Mouse (Mus musculus): ENCODE data around the gene Slc35a2.

The Slc35a2 gene

GRCm38 (mm10) chrX:7883841-7884567 lies at the start of gene Slc35a2:
Slc35a2 (plus strand) TSS chrX:7884028.
- DNase-seq (ENCODE audit: extremely low spot score, low spot score): peak; percentile 65

- no peak for DNase-seq (ENCODE audit: extremely low spot score, low spot score)
These were observed 46.7 kb upstream of the Slc35a2 start for GRCm38 (mm10) chrX:7837146-7837545.

DNA sequence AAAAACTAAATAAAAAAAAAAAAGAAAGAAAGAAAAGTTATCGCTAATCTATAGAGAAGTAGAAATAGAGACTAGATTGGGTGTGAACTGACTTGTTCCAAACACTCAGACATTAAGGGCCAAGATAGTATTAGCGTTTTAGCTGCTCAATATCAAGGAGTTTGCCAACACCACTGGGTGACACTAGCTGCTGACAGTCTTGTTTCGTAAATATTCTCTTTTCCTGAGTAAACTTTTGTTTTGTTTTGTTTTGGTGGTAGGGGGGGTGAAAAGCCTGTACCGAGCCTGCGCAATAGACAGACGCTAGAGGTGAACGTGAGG lies 43.0 kb upstream of the Slc35a2 start:
- no peak for DNase-seq (ENCODE audit: extremely low spot score, low spot score)

DNA sequence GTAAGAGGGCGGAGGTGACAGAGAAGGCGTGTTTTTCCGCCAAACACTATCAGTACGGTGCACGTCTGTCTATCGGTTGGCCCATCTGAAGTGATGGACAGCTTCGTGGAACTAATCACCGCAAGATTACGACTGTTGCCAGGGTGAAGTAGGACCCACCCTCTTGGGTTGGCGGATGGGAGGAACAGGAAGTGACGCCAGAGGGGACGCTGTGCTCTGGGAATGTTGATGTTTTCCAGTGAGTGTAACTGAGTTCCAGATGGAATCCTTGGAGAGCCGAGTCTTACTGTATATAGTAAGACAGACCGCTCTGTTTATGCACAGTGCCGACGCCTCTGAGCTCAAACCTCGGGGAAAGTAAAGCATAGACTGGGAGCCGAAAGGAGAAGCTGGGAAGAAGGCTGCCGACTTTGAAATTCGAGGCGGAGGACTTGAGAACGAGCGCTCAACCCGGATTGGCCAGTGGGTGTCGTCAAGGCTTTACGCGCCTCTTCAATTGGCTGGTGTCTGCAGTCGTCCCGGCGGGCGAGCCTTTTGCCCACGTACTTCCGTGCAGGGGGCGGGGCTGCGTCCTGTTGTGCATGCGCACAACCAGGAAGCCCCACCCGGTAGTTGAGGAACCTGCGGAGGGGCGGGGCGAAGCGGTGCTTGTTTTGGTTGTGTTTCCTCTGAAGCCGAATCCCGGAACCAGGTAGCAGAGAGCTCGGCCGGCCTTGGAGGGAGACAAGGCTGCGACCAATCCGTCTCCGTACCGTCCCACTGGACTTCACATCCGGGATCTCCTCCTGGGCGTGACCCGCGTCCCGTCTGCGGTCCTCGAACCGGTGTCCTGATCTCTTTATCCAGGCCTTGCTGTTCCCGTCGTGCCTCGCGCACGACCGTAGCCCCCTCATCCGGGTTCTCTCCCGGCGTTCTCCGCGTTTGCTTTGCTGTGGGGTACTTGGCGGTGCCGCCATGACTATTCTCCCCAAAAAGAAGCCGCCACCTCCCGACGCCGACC lies 42.4 kb upstream of the Slc35a2 start, which contains the start of gene Otud5:
Gene Otud5, plus strand, starts transcription at position 202 of the 1,000 bp plus-strand sequence.
- DNase-seq (ENCODE audit: extremely low spot score, low spot score): peak; percentile 89

GRCm38 (mm10) chrX:7842318-7842717 lies 41.5 kb upstream of the Slc35a2 start:
- DNase-seq (ENCODE audit: extremely low spot score, low spot score): peak; percentile 15

DNA sequence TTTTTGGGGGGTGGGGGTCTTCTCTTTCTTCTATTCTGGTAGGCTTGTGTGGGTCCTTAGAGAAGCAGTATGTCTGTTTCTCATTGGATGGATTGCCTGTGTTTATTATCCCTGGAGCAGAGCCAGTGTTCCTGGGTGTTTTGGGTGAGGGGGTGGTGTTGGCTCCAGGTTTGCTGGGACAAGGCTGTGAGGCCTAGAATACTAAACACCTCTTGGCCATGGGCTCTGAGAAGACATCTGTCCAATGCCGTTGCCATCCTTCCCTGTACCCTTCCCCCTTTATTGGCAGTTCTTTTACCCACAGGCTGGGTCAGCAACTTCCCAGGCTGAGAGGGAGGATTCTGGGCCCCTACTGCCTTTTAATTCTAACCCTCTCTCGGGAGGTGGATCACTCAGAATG lies 36.0 kb upstream of the Slc35a2 start:
- no peak for DNase-seq (ENCODE audit: extremely low spot score, low spot score)

- no peak for DNase-seq (ENCODE audit: extremely low spot score, low spot score)
These were observed 29.2 kb upstream of the Slc35a2 start for GRCm38 (mm10) chrX:7854578-7854977.

DNA sequence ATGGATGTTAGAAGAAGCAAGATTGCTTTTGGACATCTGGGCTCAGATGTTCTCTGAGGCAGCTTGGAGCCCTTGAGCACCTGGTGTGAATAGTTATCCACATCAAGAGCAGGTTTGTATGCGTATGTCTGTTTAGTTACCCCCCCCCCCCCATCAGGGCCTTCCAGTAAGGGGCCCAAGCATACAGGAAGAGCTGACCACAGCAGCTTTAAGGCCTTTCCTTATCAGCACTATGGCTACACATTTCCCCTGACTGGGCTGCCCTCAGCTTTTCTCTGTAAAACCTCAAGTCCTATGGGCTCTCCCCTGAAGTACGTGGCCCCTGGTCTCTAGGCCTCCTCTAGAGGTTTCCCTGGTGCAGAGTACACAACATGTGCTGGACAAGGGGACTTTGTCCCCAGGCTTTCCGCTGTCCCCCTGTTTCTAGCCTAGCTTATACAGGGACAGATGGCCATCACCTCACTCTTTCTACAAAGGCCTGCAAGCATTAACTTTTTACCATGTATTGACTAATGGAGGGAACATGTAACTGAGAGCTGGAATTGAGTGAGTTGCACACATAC lies 24.6 kb upstream of the Slc35a2 start:
- no peak for DNase-seq (ENCODE audit: extremely low spot score, low spot score)

- no peak for DNase-seq (ENCODE audit: extremely low spot score, low spot score)
These were observed 20.6 kb upstream of the Slc35a2 start for GRCm38 (mm10) chrX:7863181-7863580.

DNA sequence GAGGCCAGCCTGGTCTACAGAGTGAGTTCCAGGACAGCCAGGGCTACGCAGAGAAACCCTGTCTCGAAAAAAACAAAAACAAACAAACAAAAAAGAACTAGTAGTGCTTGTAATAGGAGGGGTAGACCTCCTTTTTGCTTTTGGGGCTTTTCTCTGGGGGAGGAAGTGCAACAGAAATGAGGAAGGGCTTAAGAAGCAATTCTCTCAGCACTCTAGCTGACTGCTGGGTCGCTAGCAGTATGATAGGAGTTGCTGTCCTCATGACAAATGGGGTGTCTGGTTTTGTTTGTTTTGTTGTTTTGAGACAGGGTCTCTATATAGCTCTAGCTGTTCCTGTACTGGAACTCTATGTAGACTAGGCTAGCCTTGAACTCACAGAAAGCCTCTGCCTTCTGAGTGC lies 19.3 kb upstream of the Slc35a2 start:
- DNase-seq (ENCODE audit: extremely low spot score, low spot score): no peak

DNA sequence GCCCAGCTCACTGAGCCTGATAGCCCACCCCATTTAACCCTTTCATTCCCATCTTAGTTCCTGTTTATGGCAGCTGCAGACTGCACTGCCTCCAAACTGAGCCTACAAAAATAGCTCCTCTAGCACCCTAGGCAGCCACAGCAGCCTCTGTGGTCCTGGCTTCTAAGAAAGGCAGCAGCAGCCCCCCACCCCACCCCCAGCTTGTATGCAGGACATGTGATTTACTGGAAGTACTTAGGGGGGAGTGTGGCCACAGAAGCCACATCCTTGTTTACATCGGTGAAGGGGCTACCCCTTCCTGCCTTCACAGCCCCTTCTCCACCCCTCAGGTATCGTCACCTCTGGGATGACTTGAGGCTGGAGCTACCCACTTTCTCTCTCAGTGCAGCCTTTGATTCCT lies 18.5 kb upstream of the Slc35a2 start:
- DNase-seq (ENCODE audit: extremely low spot score, low spot score): no peak

DNA sequence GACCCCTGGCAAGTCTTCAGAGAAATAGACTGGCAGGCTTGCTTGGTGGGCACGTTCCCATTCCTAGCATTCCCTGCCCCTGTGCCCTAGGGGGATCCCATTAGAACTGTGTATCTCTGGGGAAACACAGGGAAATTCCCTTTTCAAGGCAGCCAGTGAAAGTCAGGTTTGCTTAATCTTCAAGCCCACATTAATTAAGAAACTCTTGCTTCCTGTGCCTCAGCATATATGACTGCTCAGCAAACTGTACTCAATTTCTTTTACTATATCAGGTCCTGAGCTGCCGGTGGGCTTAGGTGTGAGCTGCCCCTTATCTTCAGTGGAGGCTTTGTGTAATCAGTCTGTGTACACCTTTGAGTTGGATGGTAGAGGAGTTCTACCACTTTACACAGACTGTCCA lies 18.0 kb upstream of the Slc35a2 start:
- DNase-seq (ENCODE audit: extremely low spot score, low spot score): no peak

DNA sequence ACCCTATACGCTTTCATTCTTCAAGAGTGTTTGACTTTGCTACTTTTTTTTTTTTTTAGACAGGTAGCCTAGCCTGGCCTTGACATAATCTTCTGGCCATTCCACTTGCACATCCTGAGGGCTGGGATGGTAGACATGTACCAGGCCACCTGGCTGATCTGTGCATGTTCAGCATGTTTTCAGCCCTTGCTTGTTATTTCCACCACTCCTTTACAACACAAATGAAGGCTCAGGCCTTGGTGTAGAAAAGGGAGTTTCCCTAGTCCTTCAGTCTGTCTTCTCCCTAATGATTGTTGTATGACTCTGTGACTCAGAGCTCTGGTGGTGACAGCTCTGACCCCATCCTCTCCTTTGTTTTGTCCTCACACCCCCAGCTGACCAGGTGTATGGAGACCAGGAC lies 16.7 kb upstream of the Slc35a2 start:
- DNase-seq (ENCODE audit: extremely low spot score, low spot score): no peak

GRCm38 (mm10) chrX:7868506-7868905 lies 15.3 kb upstream of the Slc35a2 start:
- DNase-seq (ENCODE audit: extremely low spot score, low spot score): no peak

DNA sequence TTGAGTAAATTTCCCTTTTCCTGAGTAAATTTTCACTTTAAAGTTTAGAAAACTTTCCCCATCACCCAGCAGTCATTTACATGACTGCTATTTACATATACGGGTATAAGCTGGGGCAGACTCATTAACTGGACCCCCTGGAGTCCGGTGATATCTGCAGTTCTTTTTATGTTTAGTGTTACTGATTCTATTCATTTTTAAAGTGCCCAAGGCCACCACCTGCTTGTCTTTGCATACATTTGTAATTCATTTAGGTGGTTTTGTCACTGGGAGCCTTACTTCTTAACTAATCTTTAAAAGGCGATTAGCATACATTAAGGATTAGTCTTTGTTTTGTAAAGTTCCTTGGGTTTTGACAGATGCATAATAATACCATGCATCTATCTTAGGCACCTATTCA lies 14.0 kb upstream of the Slc35a2 start:
- no peak for DNase-seq (ENCODE audit: extremely low spot score, low spot score)

- DNase-seq (ENCODE audit: extremely low spot score, low spot score): peak; percentile 60
These were observed 5.8 kb upstream of the Slc35a2 start, which contains the start of gene Pim2 for GRCm38 (mm10) chrX:7878007-7878419. Pim2 (plus strand) TSS chrX:7878262.

DNA sequence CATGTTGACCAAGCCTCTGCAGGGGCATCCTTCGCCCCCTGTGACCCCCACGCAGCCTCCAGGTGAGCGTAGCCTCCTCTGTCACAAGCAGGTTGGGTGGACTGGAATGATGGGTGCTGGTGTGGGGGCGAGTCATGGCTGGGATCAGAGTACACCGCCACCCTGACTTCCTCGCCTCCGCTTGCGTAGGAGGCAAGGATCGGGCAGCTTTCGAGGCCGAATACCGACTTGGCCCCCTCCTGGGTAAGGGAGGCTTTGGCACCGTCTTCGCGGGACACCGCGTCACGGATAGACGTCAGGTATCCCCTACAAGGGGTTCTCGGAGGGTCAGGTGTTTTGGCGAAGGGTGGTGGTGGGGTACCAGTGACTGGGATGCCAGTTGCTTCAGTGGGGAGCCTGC lies 5.3 kb upstream of the Slc35a2 start:
- DNase-seq (ENCODE audit: extremely low spot score, low spot score): no peak

DNA sequence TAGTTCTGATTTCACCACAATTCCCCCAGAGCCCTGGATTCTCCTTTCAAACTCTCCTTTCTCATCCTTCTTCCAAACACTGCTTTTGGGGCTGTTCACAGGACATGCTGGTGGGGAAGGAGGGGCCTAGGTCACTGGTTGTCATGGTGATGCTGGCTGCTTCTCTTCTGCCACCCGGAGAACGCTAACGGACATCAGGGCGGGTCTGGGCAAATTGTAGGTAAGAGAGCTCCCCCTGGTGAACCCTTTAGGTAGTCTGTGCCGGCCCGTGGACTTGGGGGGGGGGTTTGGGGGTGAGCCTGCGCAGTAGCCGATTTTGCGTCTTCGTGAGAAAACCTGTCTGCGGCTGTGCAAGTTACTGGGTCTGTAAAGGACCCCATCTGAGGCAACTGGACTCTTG lies 4.0 kb upstream of the Slc35a2 start:
- peak; percentile 55 for DNase-seq (ENCODE audit: extremely low spot score, low spot score)

DNA sequence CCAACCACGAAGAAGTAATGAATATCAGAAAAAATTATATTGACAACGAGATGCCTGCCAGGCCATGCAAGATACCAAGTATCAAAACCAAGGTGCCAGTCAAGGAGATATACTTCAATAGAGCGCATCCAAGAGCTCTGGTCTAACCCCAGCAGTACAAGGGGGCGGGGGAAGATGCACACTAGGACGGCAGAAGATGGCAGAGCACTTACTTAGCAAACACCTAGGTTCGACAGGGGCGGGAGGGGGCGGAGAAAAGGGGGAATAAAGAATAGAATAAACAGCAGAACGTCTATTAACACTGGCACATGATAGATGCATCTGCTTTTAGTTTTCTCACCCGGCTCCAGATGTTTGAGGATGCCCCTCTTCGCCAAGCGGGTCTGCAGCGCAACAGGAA lies 14.4 kb downstream of the Slc35a2 start:
- no peak for DNase-seq (ENCODE audit: extremely low spot score, low spot score)

DNA sequence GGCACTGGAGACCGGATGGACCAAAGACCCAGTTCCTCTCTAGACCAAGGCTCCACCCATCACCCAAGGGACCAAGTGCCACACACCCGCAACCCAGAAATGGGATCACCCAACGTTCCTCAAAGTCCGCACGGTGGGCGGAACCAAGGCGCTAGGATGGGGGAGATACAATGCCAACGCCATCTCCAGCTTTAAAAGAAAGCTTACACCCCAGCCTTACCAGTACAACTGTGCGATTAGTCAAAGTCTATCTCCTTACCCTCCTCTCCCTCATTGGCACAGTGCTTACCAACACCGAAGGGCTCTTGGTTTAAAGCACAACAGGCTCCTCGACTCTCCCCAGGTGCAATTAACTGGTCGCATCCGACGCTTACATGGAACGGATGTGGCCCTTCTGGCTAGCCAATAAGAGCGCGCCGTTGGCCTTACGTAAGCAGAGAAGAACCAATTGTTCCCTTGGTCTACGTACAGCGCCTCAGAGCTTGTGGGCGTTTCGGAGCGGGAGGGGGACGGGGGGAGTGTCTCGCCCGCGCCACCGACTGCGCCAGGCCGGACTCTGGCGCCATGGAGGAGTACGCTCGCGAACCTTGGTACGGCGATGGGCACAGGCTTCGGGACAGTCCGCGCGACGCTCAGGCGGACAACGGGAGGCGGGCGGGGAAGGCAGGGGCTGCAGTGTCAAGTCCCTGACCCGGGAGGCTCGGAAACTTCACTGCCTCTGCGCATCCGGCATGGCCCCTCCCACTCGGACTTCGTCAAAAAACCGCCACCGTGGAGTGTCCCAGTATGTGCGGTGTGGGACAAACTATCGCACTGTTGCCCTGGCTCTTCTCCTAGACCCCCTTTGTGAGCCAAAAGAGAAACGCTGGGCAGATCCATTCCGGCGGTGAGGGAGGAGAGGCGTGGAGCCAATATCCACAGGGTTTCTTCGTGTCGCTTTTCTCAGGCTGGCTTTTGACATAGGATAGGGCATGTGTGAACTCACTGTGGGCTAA lies 15.3 kb downstream of the Slc35a2 start, which contains the start of the genes Pqbp1 and Timm17b:
Gene Pqbp1, minus strand, starts transcription at position 390 of the 995 bp plus-strand sequence.
Gene Timm17b, plus strand, starts transcription at position 478 of the 995 bp plus-strand sequence.
- DNase-seq (ENCODE audit: extremely low spot score, low spot score): peak; percentile 79

GRCm38 (mm10) chrX:7904441-7904840 lies 20.6 kb downstream of the Slc35a2 start:
- no peak for DNase-seq (ENCODE audit: extremely low spot score, low spot score)
